Mouse (Mus musculus): ENCODE measurements at regions not wholly inside any gene's neighbourhood (a gene's known extent, or its start where the extent isn't known, plus 50 kb on each side); places are given as distances from the start of the nearest gene placed in this dataset.
"Not testable (repeated sequence)": the region's sequence is repeated elsewhere in the genome, so short reads cannot be mapped to it uniquely, and the experiment has no call there.

GRCm38 (mm10) chr13:79765437-79765838, 1117.7 kb upstream of the Arrdc3 start:
- CTCF ChIA-PET: no interaction called here

DNA sequence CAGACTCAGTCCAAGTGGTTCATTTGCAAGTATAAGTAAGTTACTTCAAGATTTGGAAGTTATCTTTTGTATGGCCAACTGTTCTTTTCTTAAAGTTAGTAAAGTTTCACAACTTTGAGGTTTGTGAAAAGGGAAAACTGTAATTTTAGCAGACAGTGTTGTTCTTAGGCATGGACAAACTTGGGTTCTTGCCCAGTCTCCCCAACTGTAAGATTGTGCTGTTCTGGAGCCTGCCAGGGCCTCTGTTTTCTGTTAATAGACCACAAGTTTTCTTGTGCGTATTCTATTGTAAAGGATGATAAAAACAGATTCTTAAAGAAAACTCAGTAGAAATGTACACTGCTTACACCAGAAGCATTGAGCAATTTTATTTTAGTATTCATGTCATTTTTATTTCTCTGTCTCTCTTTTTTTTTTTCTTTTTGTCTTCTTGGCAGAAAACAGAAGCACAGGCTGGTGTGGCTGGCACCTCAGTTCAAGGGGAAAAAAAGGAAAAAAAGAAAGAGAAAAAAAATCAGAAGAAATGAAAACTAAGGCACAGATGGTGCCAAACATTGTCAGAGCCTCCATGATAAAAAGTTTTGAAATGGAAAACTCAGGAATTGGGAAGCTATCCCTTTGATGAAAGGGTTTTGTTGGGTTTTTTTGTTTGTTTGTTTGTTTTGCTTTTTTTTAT, 1098.1 kb upstream of the Arrdc3 start:
- POLR2A ChIA-PET: no interaction called here
- CTCF ChIA-PET: interaction anchor here in 2 of 4 experiments (0.6 to 1.1 kb wide), 2 partner anchors 142 to 280 kb away, joined by 3 to 4 read pairs; no protein-coding TSS in a partner anchor

More at GRCm38 (mm10) chr13:79765437-79765838, 1117.7 kb upstream of the Arrdc3 start:
- POLR2A ChIA-PET: no interaction called here

GRCm38 (mm10) chr13:79801591-79801990, 1081.6 kb upstream of the Arrdc3 start:
- ChIA-PET CTCF (no interaction called here), POLR2A (interaction anchor here in 1 of 4 experiments (0.7 kb wide), 1 partner anchor 73 kb away, joined by 4 read pairs; no protein-coding TSS in a partner anchor)

GRCm38 (mm10) chr13:79835592-79835991, 1047.6 kb upstream of the Arrdc3 start:
- ChIA-PET CTCF (no interaction called here), POLR2A (no interaction called here)

DNA sequence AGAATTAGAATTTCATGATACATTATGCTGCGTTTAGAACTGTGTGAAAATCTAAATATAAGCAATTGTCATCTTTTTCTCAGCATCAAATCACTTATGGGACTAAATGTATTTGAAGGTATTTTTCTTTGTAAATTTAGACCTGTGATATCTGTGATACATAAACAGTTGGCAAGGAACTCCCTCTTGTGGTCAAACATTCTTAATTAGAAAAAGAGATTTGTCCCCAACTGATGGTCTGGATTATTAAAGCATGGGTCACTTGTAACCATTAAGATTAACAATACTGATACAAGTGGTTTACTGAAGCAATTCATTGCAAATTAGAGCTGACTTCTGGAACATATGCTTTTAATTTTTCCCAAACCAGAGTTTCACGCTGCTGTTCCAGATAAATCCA, 1038.4 kb upstream of the Arrdc3 start:
- ChIA-PET CTCF (no interaction called here), POLR2A (no interaction called here)

DNA sequence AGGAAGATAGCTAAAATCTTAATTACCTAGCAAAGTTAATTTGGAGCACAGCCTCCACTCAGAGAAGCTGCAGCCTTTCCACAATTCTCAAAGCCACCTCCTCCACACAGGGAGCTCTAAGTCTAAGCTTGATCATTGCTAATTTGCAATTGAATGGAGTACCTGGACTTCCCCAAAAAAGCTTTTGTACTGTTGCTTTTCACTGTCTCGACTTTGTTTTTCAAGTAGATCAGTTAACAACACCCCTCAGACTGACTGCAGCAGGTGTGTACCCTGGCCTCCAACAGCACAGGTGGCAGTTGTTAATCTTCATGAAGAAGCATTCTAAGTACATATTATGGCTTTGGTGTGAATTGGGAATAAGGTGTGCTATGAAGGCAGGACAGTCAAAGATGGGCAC, 1015.7 kb upstream of the Arrdc3 start:
- POLR2A ChIA-PET, CTCF ChIA-PET: not testable (repeated sequence)

- CTCF ChIA-PET: no interaction called here
Measured at GRCm38 (mm10) chr13:79868481-79869225, 1014.5 kb upstream of the Arrdc3 start.

DNA sequence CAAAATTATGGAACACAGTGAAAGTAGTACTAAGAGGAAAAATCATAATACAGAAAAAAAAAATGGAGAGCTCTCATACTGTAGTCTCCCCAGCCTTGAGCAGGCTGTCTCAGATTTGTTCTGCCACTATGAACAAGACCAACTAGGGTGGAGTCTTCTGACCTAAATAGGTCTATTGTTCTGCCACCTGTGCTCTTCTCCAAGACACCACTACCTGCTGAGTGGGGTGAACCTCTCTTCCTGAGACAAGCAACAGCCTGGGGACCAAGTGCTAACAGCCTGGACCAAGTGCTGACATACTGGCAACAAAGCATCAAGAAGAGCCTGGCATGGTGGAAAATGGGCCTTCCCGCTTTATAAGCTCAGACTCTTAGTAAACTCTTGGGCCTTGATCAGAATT, 1003.0 kb upstream of the Arrdc3 start:
- POLR2A ChIA-PET: no interaction called here
- CTCF ChIA-PET: no interaction called here

More at GRCm38 (mm10) chr13:79868481-79869225, 1014.5 kb upstream of the Arrdc3 start:
- POLR2A ChIA-PET: interaction anchor here in 1 of 4 experiments (0.6 to 0.7 kb wide), 2 partner anchors 527 to 1299 kb away, joined by 3 read pairs; no protein-coding TSS in a partner anchor

DNA sequence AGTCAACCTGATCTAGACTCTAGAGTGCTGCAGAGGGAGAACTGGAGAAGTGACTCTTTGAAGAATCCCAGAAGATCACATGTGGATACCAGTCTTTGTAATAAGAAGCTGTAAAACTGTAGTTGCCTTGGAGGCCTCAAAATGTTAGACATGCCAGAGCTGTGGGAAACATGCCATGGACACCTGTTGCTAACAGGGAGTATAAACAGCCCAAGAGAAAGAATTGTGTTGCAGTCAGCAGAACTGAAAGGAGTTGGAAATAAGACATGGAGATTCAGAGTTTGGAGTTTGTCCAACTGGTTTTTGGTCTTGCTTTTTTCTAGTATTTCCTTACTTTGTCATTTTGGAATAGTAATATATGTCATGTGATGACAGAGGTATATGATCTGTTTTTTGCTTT, 997.2 kb upstream of the Arrdc3 start:
- CTCF ChIA-PET: no interaction called here
- POLR2A ChIA-PET: no interaction called here

DNA sequence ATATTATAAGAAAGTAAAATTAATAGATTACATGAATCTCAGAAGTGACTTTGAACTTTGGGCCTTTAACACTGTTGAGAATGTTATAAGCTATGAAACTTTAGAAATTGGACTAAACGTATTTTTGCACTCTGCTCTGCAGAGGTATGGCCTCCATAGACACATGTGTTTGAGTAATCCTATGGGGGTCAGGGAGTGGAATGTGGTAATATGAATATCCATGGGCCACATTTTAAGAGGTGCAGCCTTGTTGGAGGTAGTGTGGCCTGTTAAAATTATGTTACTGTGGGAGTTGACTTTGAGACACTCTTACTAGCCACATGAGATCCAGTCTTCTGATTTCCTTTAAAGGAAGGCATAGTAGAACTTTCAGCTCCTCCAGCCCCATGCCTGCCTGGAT, 996.8 kb upstream of the Arrdc3 start:
- POLR2A ChIA-PET: no interaction called here
- CTCF ChIA-PET: no interaction called here
